Mouse (Mus musculus) lung, adult 2 months (tissue): Measurements from ENCODE around the gene Ptgs1. TPM values are rescaled to one million over a fixed set of nuclear protein-coding genes. Genes with fewer than 3 reads are reported as not detected.
"Not testable (repeated sequence)": the region's sequence is repeated elsewhere in the genome, so short reads cannot be mapped to it uniquely, and the experiment has no call there.

Experiments used
- DNase-seq: peaks from one replicate; pipeline ENCODE4 v3.0.0; 2022
- H3K4me1 ChIP-seq: fragments of 200-500 bp; 2 replicates; pipeline ENCODE4 v1.6.1; 2011; ENCODE audit warnings: low read length; ENCODE audit not compliant: control insufficient read depth, insufficient read depth
- H3K4me3 ChIP-seq: fragments of 200-500 bp; replicated peaks from 2 replicates; pipeline ENCODE3; 2011; ENCODE audit warnings: low read depth, mild to moderate bottlenecking, control low read depth, low read length; ENCODE audit errors: extremely low read depth
- CTCF ChIP-seq: fragments of 200-500 bp; IDR thresholded peaks from 2 replicates; pipeline ENCODE4 v1.5.1; 2011; ENCODE audit warnings: mild to moderate bottlenecking, low read length, control low read depth; ENCODE audit not compliant: insufficient read depth
- POLR2A ChIP-seq: fragments of 200-500 bp; IDR thresholded peaks from 2 replicates; pipeline ENCODE4 v1.6.1; 2011; ENCODE audit warnings: low read depth, mild to moderate bottlenecking, control low read depth, low read length, borderline replicate concordance; ENCODE audit errors: extremely low read depth
- WGBS: fragments of 180-500 bp; shearing (Covaris S2); methylation state at CpG from one replicate; pipeline ENCODE4 v1.1.7; 2018; 5-methylcytosine and 5-hydroxymethylcytosine counted together
- polyA plus RNA-seq: library from polyadenylated mRNA; depleted of rRNA; stranded (reverse); fragments of >200 nt; gene quantifications from 2 replicates; pipeline ENCODE4 v1.2.3, GENCODE M21; 2012; rRNA removed

The Ptgs1 gene
- polyA plus RNA-seq, result 58.4 and 66.1 TPM in 2 replicates

DNA sequence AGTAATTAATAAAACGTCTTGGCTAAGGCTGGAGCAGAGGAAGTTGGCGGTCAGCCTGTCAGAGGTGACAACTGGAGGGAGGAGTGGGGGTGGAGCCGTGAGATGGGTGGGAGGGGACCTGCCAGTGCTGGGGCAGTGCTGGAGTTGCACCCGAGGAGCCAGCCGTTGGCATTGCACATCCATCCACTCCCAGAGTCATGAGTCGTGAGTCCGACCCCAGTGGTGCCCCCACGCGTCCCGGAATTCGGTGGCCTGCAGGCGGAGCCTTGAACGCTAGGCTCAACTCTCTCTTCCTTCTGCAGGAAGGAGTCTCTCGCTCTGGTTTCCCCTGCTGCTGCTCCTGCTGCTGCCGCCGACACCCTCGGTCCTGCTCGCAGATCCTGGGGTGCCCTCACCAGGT lies at the start of gene Ptgs1:
Gene Ptgs1, plus strand, starts transcription at position 61 of the 400 bp plus-strand sequence.
- peak; percentile 76 for DNase-seq
- WGBS, result under 1% methylated on average over 18 of the region's 18 CpGs
- Histone ChIP-seq H3K4me3 (peak within 1 kb of the TSS; percentile 64), H3K4me1 (peaks cover 15% of the 10 kb centered on the region)
- TF ChIP-seq CTCF (no peak), POLR2A (peak; percentile 86; the same call in 1 of the 2 replicates)

DNA sequence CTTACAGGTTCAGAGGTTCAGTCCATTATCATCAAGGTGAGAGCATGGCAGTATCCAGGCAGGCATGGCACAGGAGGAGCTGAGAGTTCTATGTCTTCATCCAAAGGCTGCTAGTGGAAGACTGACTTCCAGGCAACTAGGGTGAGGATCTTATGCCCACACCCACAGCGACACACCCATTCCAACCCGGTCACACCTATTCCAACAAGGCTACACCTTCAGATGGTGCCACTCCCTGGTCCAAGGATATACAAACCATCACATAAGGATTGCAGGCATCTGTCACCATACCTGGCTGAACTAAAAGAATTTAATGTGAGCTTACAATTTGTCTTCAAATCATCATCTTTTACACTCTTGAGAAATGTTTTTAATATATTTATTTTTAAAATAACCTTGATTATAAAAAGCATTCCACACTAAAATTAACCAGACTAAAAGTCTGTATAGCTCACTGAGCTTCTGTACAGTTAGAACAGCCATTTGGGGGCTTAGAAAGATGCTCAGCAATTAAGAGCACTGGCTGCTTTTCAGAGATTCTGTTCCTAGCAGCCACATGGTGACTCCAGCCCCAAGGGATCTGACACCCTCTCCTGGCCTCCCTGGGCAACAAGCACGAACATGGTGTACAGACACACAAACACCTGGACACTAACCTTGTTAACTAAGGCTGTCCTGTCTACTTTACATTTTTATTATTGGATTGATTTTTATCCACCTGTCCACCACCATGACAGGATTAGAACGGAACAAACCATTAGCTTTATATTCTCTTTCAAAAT lies 48.4 kb upstream of the Ptgs1 start:
- not testable (repeated sequence) for DNase-seq, H3K4me3 ChIP-seq, H3K4me1 ChIP-seq
- 88% methylated on average over 4 of the region's 4 CpGs for WGBS

DNA sequence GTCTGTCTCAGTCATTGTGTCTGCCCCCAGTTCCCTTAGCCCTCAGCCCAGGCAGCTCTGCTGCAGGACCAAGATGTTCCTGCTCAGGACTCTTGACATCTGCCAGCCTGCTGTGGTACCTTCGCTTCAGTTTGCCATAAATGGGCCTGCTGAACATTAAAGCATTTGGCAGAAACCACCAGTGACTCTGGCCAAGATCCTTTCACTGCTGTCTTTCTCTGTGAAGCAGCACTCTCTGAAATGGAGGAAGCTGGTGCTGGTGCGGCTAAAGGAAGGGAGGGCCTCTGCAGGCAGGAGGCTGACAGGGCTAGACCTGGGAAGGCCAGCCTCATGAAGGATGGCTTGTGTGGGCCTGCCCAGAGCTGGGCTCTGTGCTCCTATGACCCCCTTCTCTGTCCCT lies 46.9 kb upstream of the Ptgs1 start:
- TF ChIP-seq POLR2A, result no peak
- TF ChIP-seq CTCF, result no peak
- WGBS, result 66% methylated on average over 2 of the region's 2 CpGs
- no peaks in the 10 kb centered on the region for H3K4me1 ChIP-seq
- no peak overlapping the region for H3K4me3 ChIP-seq
- no peak for DNase-seq

DNA sequence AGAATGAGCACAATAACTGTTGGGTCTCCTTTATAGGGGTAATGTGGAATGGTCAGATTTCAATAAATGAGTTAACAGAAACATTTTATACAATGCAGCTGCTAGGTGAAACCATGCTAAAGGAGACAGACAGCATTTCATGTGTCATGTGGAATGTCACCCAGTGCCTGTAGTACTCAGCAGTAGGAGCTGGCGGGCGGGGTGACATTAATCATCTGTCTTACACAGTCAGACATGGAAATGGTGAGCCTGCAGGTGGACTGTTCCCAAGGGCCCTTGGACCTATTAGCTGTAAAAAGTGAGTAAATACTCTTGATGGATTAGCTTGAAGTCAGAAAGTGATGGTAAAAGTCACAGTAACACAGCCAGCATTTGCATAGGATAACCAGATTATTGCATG lies 46.0 kb upstream of the Ptgs1 start:
- WGBS, result 93% methylated on average over 2 of the region's 2 CpGs

DNA sequence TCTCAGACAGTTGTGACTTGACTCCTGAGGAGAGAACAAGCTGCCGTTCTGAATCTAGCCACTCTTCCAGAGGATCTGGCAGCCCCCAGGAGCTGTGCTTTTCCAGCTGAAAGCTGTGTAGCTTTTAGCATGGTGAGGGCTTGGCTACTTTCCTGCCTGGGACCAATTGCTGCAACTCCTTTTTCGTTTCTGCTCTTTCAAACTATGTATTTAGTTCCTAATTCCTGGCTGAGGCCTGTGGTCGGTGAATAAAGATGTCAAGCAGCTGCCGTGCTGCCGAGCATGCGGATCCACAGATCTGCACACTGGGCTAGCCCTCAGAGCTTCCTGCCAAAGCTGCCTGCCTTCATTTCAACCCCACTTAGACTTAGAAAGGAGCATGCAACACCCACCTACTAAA lies 45.4 kb upstream of the Ptgs1 start:
- Histone ChIP-seq H3K4me3 (no peak overlapping the region), H3K4me1 (no peaks in the 10 kb centered on the region)
- 69% methylated on average over 6 of the region's 6 CpGs for WGBS
- TF ChIP-seq CTCF, result no peak
- no peak for TF ChIP-seq POLR2A
- no peak for DNase-seq

More for the DNA sequence above, 46.0 kb upstream of the Ptgs1 start:
- H3K4me3 ChIP-seq, result no peak overlapping the region
- no peak for TF ChIP-seq POLR2A
- TF ChIP-seq CTCF, result no peak
- H3K4me1 ChIP-seq, result no peaks in the 10 kb centered on the region
- no peak for DNase-seq

DNA sequence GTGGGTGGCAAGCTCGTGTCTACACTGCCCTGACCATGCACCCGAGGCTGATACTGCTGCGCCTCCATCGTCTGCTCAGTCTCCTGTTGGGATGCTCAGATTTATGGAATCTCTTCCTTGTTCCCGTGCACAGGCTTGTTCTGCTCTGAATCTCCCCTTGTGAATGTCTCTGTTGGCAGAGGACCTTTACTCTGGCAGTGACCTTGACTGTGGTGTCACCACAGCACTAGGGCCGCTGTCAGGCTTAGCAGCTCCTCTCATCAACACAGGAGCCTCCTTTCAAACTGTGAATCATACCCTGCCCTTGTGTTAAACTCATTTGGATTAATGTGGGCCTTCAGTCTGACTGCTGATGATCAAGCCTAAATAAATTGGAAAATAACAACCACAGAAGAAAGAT lies 41.0 kb upstream of the Ptgs1 start:
- 84% methylated on average over 6 of the region's 6 CpGs for WGBS
- not testable (repeated sequence) for DNase-seq, H3K4me1 ChIP-seq

DNA sequence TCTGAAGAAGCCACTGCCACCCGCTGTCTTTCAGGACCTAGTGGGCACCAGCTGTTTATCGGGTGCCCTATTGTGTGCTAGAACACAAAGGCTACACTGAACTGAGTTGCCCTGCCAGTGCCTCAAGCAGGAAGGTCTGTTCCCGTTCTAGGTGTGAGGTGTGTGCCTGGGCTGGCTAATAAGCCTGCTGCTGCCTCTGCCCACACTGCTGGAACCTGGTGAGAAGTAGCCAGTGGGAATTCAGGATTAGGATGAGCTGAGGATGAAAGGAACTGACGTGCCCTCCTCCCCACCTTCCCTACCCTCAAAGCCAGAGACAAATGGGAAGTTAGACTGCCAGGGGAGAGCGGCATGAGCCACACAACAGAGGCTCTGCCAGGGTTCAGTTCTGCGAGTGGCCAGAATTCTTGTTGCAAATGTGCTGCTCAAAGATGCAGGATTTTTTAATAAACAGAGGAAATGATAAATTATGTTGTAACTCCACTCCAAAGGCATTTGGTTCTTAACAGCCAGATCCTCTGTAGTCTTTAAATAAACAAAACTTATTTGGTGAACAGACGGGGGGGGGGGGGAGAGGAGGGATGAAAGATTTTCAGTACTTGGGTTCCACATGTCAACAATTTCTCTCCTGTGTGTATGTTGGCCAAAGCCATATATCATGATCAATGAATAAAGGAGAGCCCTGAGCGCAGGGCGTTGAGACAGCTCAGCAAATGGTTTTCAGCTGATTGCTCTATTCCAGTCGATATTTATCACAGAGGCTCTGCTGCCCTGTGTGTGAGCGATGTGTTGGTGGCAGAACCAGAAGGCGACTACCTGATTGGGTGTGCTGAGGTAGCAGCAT lies 38.9 kb upstream of the Ptgs1 start:
- H3K4me1 ChIP-seq, result no peaks in the 10 kb centered on the region
- no peak for DNase-seq
- TF ChIP-seq POLR2A, result no peak
- TF ChIP-seq CTCF, result no peak
- H3K4me3 ChIP-seq, result no peak overlapping the region
- 30% methylated on average over 12 of the region's 12 CpGs for WGBS

More for the DNA sequence above, 41.0 kb upstream of the Ptgs1 start:
- H3K4me3 ChIP-seq, result not testable (repeated sequence)

DNA sequence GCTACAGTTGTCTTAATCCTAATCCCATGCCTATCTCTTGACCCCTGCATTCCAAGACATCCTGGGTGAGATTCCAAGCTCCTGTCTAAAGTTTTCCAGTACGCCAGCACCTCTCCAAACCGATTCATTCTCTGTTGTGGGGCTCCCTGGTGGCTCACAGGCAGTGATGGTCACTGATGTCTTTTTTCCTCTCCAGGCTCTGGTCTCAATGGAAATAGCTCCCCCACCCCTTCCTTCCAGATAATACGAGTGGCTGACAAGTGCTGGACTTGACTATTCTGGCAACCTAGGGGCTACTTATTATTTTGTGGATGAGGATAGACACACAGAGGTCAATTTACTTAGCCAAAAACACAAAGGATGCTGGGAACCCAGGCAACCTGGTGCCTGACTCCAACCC lies 33.2 kb upstream of the Ptgs1 start:
- Histone ChIP-seq H3K4me1 (peaks cover 5% of the 10 kb centered on the region), H3K4me3 (no peak overlapping the region)
- TF ChIP-seq POLR2A, result no peak
- no peak for TF ChIP-seq CTCF
- DNase-seq, result no peak
- 55% methylated on average over 3 of the region's 3 CpGs for WGBS

DNA sequence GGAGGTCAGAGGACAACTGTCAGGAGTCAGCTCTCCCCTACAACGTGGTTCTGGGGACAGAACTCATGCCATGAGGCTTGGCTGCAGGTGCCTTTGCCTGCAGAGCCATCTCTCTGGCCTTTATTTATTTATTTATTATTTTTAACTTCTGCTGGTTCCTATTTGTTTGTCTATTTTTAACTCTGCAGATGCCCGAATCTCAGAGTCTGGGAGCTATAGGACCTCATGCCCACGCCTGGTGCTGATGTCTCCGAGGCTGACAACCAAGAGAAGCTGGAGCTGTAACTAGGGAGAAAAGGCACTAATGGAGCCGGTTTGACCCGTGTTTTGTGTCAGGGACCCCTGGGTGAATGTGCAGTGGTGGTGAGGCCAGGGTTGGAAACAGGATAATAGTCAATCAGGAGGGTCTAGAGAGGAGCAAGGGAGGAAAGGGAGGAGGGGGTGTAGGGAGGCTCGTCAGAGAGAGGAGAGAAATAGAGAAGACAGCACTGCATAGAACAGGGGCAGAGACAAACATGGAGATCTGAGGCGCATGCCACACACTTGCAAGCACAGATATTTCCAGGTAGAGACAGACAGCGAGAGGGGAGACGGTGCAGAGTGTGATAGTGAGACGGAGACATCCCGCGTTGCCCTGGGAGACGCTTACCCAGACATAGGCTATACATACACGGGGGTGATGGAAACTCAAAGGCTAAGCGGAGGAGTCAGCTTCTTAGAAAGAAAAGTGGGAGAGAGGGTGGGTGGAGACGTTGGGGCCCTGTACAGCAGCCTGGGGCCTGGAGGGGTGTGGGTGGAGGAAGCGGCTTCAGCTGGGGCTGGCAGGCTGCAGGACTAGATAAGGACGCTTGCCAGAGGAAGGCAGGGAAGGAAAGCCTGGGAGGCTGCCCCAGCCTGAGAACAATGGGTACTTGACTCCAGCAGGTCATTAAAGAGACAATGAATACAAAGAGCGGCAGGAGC lies 32.0 kb upstream of the Ptgs1 start:
- DNase-seq, result no peak
- TF ChIP-seq CTCF, result no peak
- TF ChIP-seq POLR2A, result no peak
- Histone ChIP-seq H3K4me3 (no peak overlapping the region), H3K4me1 (peaks cover 5% of the 10 kb centered on the region)
- WGBS, result 39% methylated on average over 20 of the region's 20 CpGs

DNA sequence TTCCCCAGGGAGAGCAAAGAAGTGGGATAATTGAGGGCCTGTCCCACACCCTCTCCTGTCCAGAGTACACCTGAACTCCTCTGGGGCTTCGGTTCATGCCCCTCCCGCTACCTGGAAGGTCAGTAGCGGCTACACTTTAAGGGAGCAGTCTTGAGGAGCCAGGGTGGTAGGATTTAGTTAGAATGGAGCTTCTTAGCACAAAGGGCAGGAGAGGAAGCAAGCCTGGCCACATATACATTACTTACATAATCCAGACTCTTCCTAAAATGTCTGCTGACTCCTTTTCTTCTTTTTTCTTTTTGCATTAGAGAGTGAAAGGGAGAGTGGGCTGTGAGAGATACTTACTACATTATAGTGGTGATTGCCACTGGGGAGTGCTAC lies 31.4 kb upstream of the Ptgs1 start:
- H3K4me3 ChIP-seq, result no peak overlapping the region
- peaks cover 9% of the 10 kb centered on the region for H3K4me1 ChIP-seq
- 50% methylated on average over 3 of the region's 3 CpGs for WGBS
- DNase-seq, result no peak
- TF ChIP-seq POLR2A (no peak), CTCF (no peak)
